8 mouse cellular contexts compared by ENCODE assay signal in genomic region chr2:57113431-57113830, GRCm38 (mm10). TPM values are rescaled to one million over a fixed set of nuclear protein-coding genes. Genes with fewer than 3 reads are reported as not detected.
DNase-seq lines count a peak whose midpoint lies in the region; ATAC-seq and TF ChIP-seq lines count a peak whose summit lies in the region.

No protein-coding gene starts in this region.

- TF ChIP-seq CTCF in layer of hippocampus, adult 2 months (conservative IDR thresholded peaks at IDR 0.05): no peak
- TF ChIP-seq CTCF in intestine, postnatal 0 days (IDR thresholded peaks at IDR 0.05; ENCODE audit: low read depth): no peak

- DNase-seq in layer of hippocampus, adult 2 months (ENCODE audit: low spot score in 2 of 2): no peak
- no peak for DNase-seq in layer of hippocampus, postnatal 25 days (ENCODE audit: extremely low spot score in 1 of 2, low spot score in 1 of 2)
- DNase-seq in forebrain, embryonic 11.5 days (ENCODE audit: low spot score): no peak
- DNase-seq in Muller cell, postnatal 12 days (ENCODE audit: inconsistent ontology term): no peak
- DNase-seq in spleen, postnatal 36 days (ENCODE audit: low spot score in 2 of 2): no peak
- no peak for DNase-seq in spleen, postnatal 4 days (ENCODE audit: low spot score in 2 of 2)

- ATAC-seq in forebrain, embryonic 11.5 days (replicated peaks; ENCODE audit: low FRiP score): no peak
- no peak for ATAC-seq in intestine, postnatal 0 days

- H3K9ac ChIP-seq in forebrain, embryonic 11.5 days (ENCODE audit: low read length): no peak overlapping the region
- no peak overlapping the region for H3K9ac ChIP-seq in intestine, postnatal 0 days (ENCODE audit: low read depth, low read length)

- TF ChIP-seq POLR2A in myocyte (IDR thresholded peaks at IDR 0.05; ENCODE audit: insufficient read length, low read depth): no peak

- no peaks in the 10 kb centered on the region for H3K36me3 ChIP-seq in forebrain, embryonic 11.5 days (ENCODE audit: control insufficient read depth, insufficient read depth, low read length)
- H3K36me3 ChIP-seq in intestine, postnatal 0 days (ENCODE audit: control insufficient read depth, insufficient read depth): no peaks in the 10 kb centered on the region
- no peaks in the 10 kb centered on the region for H3K36me3 ChIP-seq in myocyte (ENCODE audit: control insufficient read depth, insufficient read depth)

- WGBS in forebrain, embryonic 11.5 days: 18% methylated on average over 5 of the region's 5 CpGs
- WGBS in intestine, postnatal 0 days: 69% methylated on average over 5 of the region's 5 CpGs

- peaks cover 46% of the 10 kb centered on the region for H3K27me3 ChIP-seq in forebrain, embryonic 11.5 days (ENCODE audit: control insufficient read depth, insufficient read depth, low read length)
- peaks cover 55% of the 10 kb centered on the region for H3K27me3 ChIP-seq in intestine, postnatal 0 days (replicated peaks; ENCODE audit: control insufficient read depth, insufficient read depth, low read length)
- no peaks in the 10 kb centered on the region for H3K27me3 ChIP-seq in myocyte (ENCODE audit: control insufficient read depth, insufficient read depth, insufficient read length)

- no peaks in the 10 kb centered on the region; the same call in 1 of the 2 replicates for H3K9me3 ChIP-seq in forebrain, embryonic 11.5 days (ENCODE audit: control insufficient read depth, low read length)
- H3K9me3 ChIP-seq in intestine, postnatal 0 days (ENCODE audit: control insufficient read depth): no peaks in the 10 kb centered on the region

- no peak overlapping the region for H3K27ac ChIP-seq in layer of hippocampus, adult 2 months
- no peak overlapping the region for H3K27ac ChIP-seq in forebrain, embryonic 11.5 days (ENCODE audit: low read depth, low read length)
- H3K27ac ChIP-seq in intestine, postnatal 0 days (ENCODE audit: low read depth, low read length): no peak overlapping the region

- peaks cover 10% of the 10 kb centered on the region for H3K79me2 ChIP-seq in myocyte (ENCODE audit: control insufficient read depth, insufficient read depth)

- H3ac ChIP-seq in myocyte (ENCODE audit: control insufficient read depth, insufficient read length): no peak overlapping the region

- peak overlapping the region; percentile 71 for H3K4me3 ChIP-seq in layer of hippocampus, adult 2 months
- H3K4me3 ChIP-seq in forebrain, embryonic 11.5 days (ENCODE audit: low read depth, low read length): peak overlapping the region; percentile 75
- peak overlapping the region; percentile 74; the same call in 1 of the 2 replicates for H3K4me3 ChIP-seq in intestine, postnatal 0 days (ENCODE audit: low read depth, low read length)
- H3K4me3 ChIP-seq in myocyte: peak overlapping the region; percentile 70

- H3K4me2 ChIP-seq in forebrain, embryonic 11.5 days (ENCODE audit: low read depth, low read length, severe bottlenecking): peak overlapping the region; percentile 99
- peak overlapping the region; percentile 100 for H3K4me2 ChIP-seq in intestine, postnatal 0 days (replicated peaks; ENCODE audit: low read depth)
- H3K4me2 ChIP-seq in myocyte (ENCODE audit: low read depth): peak overlapping the region; percentile 99

- H3K4me1 ChIP-seq in forebrain, embryonic 11.5 days (replicated peaks; ENCODE audit: control insufficient read depth, insufficient read depth, low read length): peaks cover 19% of the 10 kb centered on the region
- H3K4me1 ChIP-seq in intestine, postnatal 0 days (replicated peaks; ENCODE audit: control insufficient read depth, insufficient read depth, low read length): peaks cover 7% of the 10 kb centered on the region; the same call in 1 of the 2 replicates

TF ChIP-seq in myocyte, 11 proteins besides CTCF, POLR2A, EP300 and RAD21:
- TF ChIP-seq USF1 (IDR thresholded peaks at IDR 0.05; ENCODE audit: low read depth): no peak
- TF ChIP-seq TCF3 (IDR thresholded peaks at IDR 0.05; ENCODE audit: insufficient read length, low read depth): no peak
- no peak for TF ChIP-seq SRF (IDR thresholded peaks at IDR 0.05; ENCODE audit: control insufficient read depth, insufficient read length, low read depth)
- TF ChIP-seq MYOD1 (IDR thresholded peaks at IDR 0.05; ENCODE audit: control insufficient read depth in 1 of 3, insufficient read length in 2 of 3, low read depth in 2 of 3): no peak
- TF ChIP-seq CEBPB (IDR thresholded peaks at IDR 0.05; ENCODE audit: insufficient read depth, poor library complexity, severe bottlenecking): no peak
- TF ChIP-seq MAX (IDR thresholded peaks at IDR 0.05; ENCODE audit: low read depth): no peak
- TF ChIP-seq REST (IDR thresholded peaks at IDR 0.05; ENCODE audit: insufficient read depth, insufficient read length): no peak
- TF ChIP-seq MYOG (IDR thresholded peaks at IDR 0.05; ENCODE audit: control insufficient read depth in 1 of 3, insufficient read depth in 1 of 3, insufficient read length in 2 of 3, low read depth in 2 of 3): no peak
- no peak for TF ChIP-seq POLR2AphosphoS2 (IDR thresholded peaks at IDR 0.05; ENCODE audit: insufficient read length, low read depth)
- TF ChIP-seq TCF12 (IDR thresholded peaks at IDR 0.05; ENCODE audit: insufficient read depth, poor library complexity, severe bottlenecking): no peak
- TF ChIP-seq E2F4 (IDR thresholded peaks at IDR 0.05; ENCODE audit: insufficient read depth): no peak

RNA-seq across cellular contexts. Expression of gene Nr4a2, which starts 10.4 kb away (rescaled TPM):
- 10 to 100 TPM; 52.5 to 55.0 TPM for total RNA-seq in layer of hippocampus, adult 2 months (2021)
- total RNA-seq in layer of hippocampus, postnatal 25 days (2021): 10 to 100 TPM; 51.6 to 55.1 TPM
- polyA plus RNA-seq in forebrain, embryonic 11.5 days (2014; fragmentation: Nextera tagmentation; extraction: Ambion mirVana): 14.9 and 15.7 TPM in 2 replicates
- polyA plus RNA-seq in intestine, postnatal 0 days (2015; fragmentation: Nextera tagmentation; extraction: Ambion mirVana): 1.3 and 1.7 TPM in 2 replicates
- 1.5 TPM for polyA plus RNA-seq in myocyte (2012; fragmentation: generic; extraction: Trizol)
